Mouse (Mus musculus) lung, postnatal 0 days (tissue): ENCODE measurements around the gene Fra10ac1. TPM values are rescaled to one million over a fixed set of nuclear protein-coding genes. Genes with fewer than 3 reads are reported as not detected.

Experiments
- ATAC-seq: fragments of 200-750 bp; cut with Nextera tagmentation; 2 replicates; pipeline ENCODE4 v1.8.0; 2017; ENCODE audit warnings: moderate library complexity
- DNase-seq: peaks from one replicate; pipeline ENCODE4 v3.0.0-alpha.2; 2016; ENCODE audit warnings: low spot score
- H3K27ac ChIP-seq: fragments of 300-500 bp; sonication (generic); 2 replicates; pipeline ENCODE4 v1.5.1; 2014; ENCODE audit warnings: antibody characterized with exemption, mild to moderate bottlenecking, low read length, mixed read lengths
- H3K27me3 ChIP-seq: fragments of 300-500 bp; sonication (generic); replicated peaks from 2 replicates; pipeline ENCODE4 v1.6.1; 2014; ENCODE audit warnings: low read length, mixed read lengths; ENCODE audit not compliant: insufficient read depth
- H3K36me3 ChIP-seq: fragments of 300-500 bp; sonication (generic); 2 replicates; pipeline ENCODE4 v1.6.1; 2014; ENCODE audit warnings: low read length, mixed read lengths; ENCODE audit not compliant: insufficient read depth
- H3K4me1 ChIP-seq: fragments of 300-500 bp; sonication (generic); 2 replicates; pipeline ENCODE4 v1.6.1; 2014; ENCODE audit warnings: antibody characterized with exemption, low read depth, low read length, mixed read lengths; ENCODE audit not compliant: insufficient read depth
- H3K4me2 ChIP-seq: fragments of 300-500 bp; sonication (generic); replicated peaks from 2 replicates; pipeline ENCODE4 v1.6.1; 2014; ENCODE audit warnings: low read depth, mild to moderate bottlenecking, low read length, moderate library complexity, mixed read lengths
- H3K4me3 ChIP-seq: fragments of 300-500 bp; sonication (generic); 2 replicates; pipeline ENCODE4 v1.5.1; 2014; ENCODE audit warnings: low read depth, low read length
- H3K9ac ChIP-seq: fragments of 300-500 bp; sonication (generic); replicated peaks from 2 replicates; pipeline ENCODE4 v1.6.1; 2014; ENCODE audit warnings: low read depth, mild to moderate bottlenecking
- H3K9me3 ChIP-seq: fragments of 300-500 bp; sonication (generic); 2 replicates; pipeline ENCODE4 v1.6.1; 2016; ENCODE audit warnings: low read length, mixed read lengths
- CTCF ChIP-seq: IDR thresholded peaks from 2 replicates; pipeline ENCODE4 v1.5.1; 2016; ENCODE audit warnings: antibody characterized with exemption, mild to moderate bottlenecking
- EP300 ChIP-seq: IDR thresholded peaks from 2 replicates; pipeline ENCODE4 v1.6.1; 2016; ENCODE audit warnings: antibody characterized with exemption, mild to moderate bottlenecking, control low read depth
- WGBS: fragments of 180-500 bp; shearing (Covaris S2); extraction: QIAGEN DNeasy Blood & Tissue Kit; methylation state at CpG from one replicate; pipeline ENCODE4 v1.1.7; 2014; 5-methylcytosine and 5-hydroxymethylcytosine counted together
- polyA plus RNA-seq: library from polyadenylated mRNA; unstranded; fragments of >200 nt; fragmentation: Nextera tagmentation; extraction: Ambion mirVana; gene quantifications from 2 replicates; pipeline ENCODE4 v1.2.1, GENCODE M21; 2015

Gene Fra10ac1
- polyA plus RNA-seq, 1 experiment from 2014 or later = 20.2 TPM

GRCm38 (mm10) chr19:38263829-38264504 lies 40.0 kb upstream of the Fra10ac1 start:
- H3K27ac ChIP-seq = no peak overlapping the region
- ATAC-seq (no peak), DNase-seq (peak; percentile 35)
- no peak overlapping the region for H3K4me2 ChIP-seq
- no peak for TF ChIP-seq EP300
- peak; percentile 57 for TF ChIP-seq CTCF
- H3K4me3 ChIP-seq = no peak overlapping the region
- H3K27me3 ChIP-seq = no peaks in the 10 kb centered on the region
- H3K9me3 ChIP-seq = no peaks in the 10 kb centered on the region
- H3K36me3 ChIP-seq = no peaks in the 10 kb centered on the region
- H3K4me1 ChIP-seq = no peaks in the 10 kb centered on the region
- H3K9ac ChIP-seq = no peak overlapping the region
- WGBS = 26% methylated on average over 14 of the region's 14 CpGs

GRCm38 (mm10) chr19:38261351-38261750 lies 37.4 kb upstream of the Fra10ac1 start:
- Histone ChIP-seq H3K9ac (no peak overlapping the region), H3K4me2 (no peak overlapping the region), H3K27ac (no peak overlapping the region), H3K36me3 (no peaks in the 10 kb centered on the region), H3K4me3 (no peak overlapping the region), H3K9me3 (no peaks in the 10 kb centered on the region), H3K27me3 (no peaks in the 10 kb centered on the region), H3K4me1 (no peaks in the 10 kb centered on the region)
- 79% methylated on average over 5 of the region's 5 CpGs for WGBS
- DNase-seq = no peak
- TF ChIP-seq EP300 (no peak), CTCF (no peak)
- ATAC-seq = no peak

- no peaks in the 10 kb centered on the region for H3K36me3 ChIP-seq
- no peak for DNase-seq
- no peak overlapping the region for H3K4me3 ChIP-seq
- WGBS = 41% methylated on average over 4 of the region's 4 CpGs
- no peaks in the 10 kb centered on the region for H3K9me3 ChIP-seq
- TF ChIP-seq EP300 = no peak
- H3K27ac ChIP-seq = no peak overlapping the region
- no peak overlapping the region for H3K4me2 ChIP-seq
- H3K4me1 ChIP-seq = no peaks in the 10 kb centered on the region
- H3K27me3 ChIP-seq = no peaks in the 10 kb centered on the region
- H3K9ac ChIP-seq = no peak overlapping the region
- ATAC-seq = no peak
These were observed 36.4 kb upstream of the Fra10ac1 start for GRCm38 (mm10) chr19:38260346-38260745.

GRCm38 (mm10) chr19:38259436-38259835 lies 35.5 kb upstream of the Fra10ac1 start:
- Histone ChIP-seq H3K9me3 (no peaks in the 10 kb centered on the region), H3K9ac (no peak overlapping the region), H3K36me3 (no peaks in the 10 kb centered on the region), H3K27me3 (no peaks in the 10 kb centered on the region), H3K4me3 (no peak overlapping the region), H3K4me2 (no peak overlapping the region), H3K4me1 (no peaks in the 10 kb centered on the region), H3K27ac (no peak overlapping the region)
- DNase-seq (no peak), ATAC-seq (no peak)
- TF ChIP-seq EP300 (no peak), CTCF (no peak)
- 84% methylated on average over 3 of the region's 3 CpGs for WGBS

- H3K27me3 ChIP-seq = no peaks in the 10 kb centered on the region
- H3K27ac ChIP-seq = no peak overlapping the region
- H3K9ac ChIP-seq = no peak overlapping the region
- no peaks in the 10 kb centered on the region for H3K4me1 ChIP-seq
- ATAC-seq = no peak
- H3K36me3 ChIP-seq = no peaks in the 10 kb centered on the region
- H3K4me3 ChIP-seq = no peak overlapping the region
- no peak overlapping the region for H3K4me2 ChIP-seq
- no peaks in the 10 kb centered on the region for H3K9me3 ChIP-seq
- 63% methylated on average over 3 of the region's 3 CpGs for WGBS
- TF ChIP-seq CTCF = no peak
- no peak for TF ChIP-seq EP300
- DNase-seq = peak; percentile 19
These were observed 34.7 kb upstream of the Fra10ac1 start for GRCm38 (mm10) chr19:38258651-38259065.

- H3K9me3 ChIP-seq = no peaks in the 10 kb centered on the region
These were observed 29.8 kb upstream of the Fra10ac1 start for GRCm38 (mm10) chr19:38253796-38254195.

More at GRCm38 (mm10) chr19:38253796-38254195, 29.8 kb upstream of the Fra10ac1 start:
- ATAC-seq (no peak), DNase-seq (peak; percentile 33)
- no peak overlapping the region for H3K4me3 ChIP-seq
- no peak overlapping the region for H3K27ac ChIP-seq
- TF ChIP-seq CTCF = peak; percentile 64
- no peak for TF ChIP-seq EP300
- H3K4me2 ChIP-seq = no peak overlapping the region
- no peaks in the 10 kb centered on the region for H3K27me3 ChIP-seq
- H3K4me1 ChIP-seq = no peaks in the 10 kb centered on the region
- H3K9ac ChIP-seq = no peak overlapping the region
- 53% methylated on average over 6 of the region's 6 CpGs for WGBS
- no peaks in the 10 kb centered on the region for H3K36me3 ChIP-seq
